Mouse (Mus musculus) ovary, adult 18-20 months (tissue): Measurements from ENCODE around the gene Gm12216.
"Not testable (repeated sequence)": the region's sequence is repeated elsewhere in the genome, so short reads cannot be mapped to it uniquely, and the experiment has no call there.

Experiments
- DNase-seq: peaks from one replicate; pipeline ENCODE4 v3.0.0; 2022; ENCODE audit warnings: low spot score, mixed read lengths

The Gm12216 gene

DNA sequence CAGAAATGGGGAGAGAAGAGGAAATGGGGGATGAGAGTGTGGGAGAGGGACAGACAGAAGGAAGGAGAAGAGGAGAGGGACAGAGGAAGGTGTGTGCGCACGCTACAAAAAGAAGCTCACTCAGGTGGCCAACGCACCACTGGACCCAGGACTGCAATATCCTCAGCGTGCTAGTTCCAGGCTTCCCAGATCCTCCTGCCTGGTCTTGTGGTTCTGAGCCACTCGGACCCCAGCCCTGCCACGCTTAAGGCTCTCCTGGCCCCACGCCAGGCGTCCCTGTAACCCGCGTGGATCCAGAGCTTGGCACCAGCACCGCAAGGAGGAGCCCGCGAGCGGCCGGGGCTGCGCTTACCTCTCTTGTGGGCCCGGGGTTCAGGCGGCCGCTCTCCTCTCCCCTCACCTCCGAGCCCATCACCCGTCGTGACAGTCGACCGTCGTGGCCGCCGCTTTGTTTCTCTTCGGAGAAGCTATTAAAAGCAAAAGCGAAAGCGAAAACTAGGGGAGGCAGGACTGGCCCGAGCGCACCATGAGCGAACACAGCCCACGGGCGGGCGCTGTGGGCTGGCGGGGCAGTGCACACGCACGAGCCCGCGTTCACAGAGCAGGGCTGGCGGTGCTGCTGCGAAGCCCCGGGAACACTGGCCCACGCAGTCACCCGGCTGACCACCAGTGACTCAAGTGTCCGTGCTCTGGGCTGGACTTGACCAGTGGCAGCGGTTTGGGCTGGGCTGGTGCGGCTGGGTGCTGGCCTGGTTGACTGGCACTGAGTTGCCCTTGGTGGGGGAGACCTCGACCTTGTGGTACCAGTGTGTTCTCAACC, at the start of gene Gm12216:
Gene Gm12216 (minus strand): TSS at position 496 of the 820 bp plus-strand sequence.
- DNase-seq, result peak; percentile 46

DNA sequence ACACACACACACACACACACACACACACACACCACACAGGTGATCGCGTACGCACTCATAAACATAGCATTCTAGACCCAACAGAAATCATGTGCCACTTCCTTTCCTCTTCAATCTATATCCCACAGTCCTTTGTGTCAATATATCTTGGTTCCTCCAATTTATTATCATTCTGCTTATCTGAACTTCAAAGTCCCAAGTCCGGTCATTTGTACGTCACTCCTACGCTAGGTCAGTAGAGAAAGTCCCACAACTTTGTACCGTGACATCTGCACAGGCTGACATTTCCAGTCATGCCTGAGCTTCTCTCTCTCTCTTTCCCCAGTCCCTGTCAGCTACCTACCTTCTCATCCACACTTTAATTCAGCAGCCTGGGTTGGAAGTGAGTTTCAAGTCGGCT, 49.6 kb upstream of the Gm12216 start:
- DNase-seq, result no peak

- DNase-seq, result no peak
Observed at GRCm38 (mm10) chr11:53904534-53904925, 45.5 kb upstream of the Gm12216 start.

DNA sequence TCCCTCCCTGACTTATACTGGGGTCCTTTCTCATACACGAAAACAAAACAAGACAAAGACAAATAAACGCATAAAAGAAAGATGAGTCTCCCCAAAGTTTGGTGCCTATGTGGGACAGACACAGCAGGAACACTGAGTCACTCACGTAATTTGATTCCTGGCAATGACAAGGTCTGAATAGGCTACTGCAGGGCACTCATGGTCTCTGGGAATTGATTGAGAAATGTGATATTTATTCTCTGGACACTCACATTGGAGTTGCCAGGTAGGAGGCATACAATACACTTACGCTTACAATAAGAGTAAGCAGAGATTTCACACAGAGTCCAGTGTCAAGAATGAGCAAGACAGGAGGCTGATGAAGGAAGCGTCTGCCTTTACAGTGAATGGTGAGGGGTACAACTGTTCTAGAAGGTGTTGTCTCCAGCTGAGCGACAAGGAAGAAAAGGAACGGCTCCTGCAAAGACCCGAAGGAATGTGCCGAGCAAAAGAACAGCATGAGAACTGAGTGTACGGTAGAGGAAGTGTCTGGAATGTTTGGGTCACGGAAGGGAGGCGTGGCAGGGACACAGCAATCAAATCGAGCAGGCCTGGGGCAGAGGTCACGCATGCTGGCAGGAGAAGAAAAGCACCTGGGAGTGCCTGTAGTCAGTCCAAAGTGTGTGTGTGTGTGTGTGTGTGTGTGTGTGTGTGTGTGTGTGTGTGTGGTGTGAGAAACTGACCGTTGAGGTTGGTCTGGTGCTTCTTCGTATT, 44.9 kb upstream of the Gm12216 start:
- DNase-seq, result peak; percentile 37

DNA sequence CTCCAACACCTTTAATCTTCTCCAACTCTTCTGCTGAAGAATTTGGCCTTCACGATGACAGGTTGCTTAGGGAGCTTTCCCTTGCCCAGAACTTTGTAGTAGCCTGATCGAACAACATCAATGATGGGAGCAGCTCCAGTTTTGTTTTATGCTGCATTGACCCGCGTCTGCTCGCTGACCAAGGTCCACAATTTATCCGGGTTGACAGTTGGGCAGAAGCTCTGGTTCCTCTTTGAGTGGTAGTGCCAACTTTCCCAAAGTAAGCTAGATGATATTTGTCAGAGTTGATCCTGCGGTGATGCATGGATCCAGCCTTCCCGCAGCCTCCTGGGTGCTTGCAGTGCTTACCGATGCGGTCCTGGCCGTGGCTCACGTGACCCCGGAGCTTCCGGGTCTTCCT, 43.7 kb upstream of the Gm12216 start:
- DNase-seq, result no peak

DNA sequence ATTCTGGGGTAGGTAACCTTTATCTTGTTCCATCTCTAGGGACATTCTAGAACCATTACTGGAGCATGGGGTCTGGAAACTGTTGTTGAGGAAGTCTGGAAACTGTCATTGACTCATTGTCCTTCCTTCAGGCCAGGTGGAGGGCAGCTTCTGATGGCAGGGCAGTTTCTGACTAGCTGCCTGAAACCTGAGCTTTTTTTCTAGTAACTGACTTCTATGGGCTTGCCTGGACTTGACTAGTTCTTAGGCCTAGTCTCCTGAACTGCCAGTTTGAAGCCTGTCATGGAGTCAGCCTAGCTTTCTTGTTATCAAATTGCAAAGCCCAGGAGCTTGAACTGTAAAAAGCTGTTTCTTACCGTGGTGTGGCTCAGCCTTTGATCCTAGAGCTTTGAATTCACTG, 41.9 kb upstream of the Gm12216 start:
- no peak for DNase-seq

- no peak for DNase-seq
Observed at GRCm38 (mm10) chr11:53899981-53900380, 40.9 kb upstream of the Gm12216 start.

DNA sequence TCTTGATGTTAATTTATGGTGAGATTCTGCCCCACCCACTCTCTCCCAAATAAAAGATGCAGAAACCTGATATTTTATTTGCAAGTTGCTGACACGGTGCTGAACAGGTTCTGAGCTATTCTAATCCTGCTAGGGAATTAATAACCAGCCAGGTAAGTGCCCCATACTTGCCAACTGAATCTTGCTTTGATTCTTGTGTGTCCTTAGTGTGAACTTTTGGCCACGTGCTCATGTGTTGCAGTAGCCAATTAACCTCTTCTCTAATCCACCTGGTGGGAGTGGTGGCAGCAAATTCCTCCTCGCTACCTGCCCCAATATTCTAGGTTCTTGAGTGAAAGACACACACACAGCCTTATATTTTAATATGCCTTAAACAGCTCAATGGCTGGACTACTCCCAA, 39.9 kb upstream of the Gm12216 start:
- DNase-seq, result no peak

DNA sequence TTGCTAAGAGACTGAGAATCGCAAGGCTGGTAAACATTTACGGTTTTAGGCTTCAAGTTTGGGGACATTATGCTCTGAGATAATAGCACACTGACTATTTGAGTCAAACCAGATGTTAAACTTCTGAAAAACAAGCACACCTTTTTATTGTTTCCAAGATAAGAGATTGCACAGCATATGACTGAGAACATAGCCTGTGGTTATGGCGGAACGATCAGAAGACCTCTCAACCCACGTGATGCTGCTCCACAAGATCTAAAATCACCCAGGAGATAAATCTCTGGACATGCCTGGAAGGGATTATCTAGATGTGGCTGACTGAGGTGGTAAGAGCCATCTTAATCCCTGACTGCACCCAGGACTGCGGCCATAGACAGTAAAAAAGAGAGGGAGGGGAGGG, 37.9 kb upstream of the Gm12216 start:
- no peak for DNase-seq

DNA sequence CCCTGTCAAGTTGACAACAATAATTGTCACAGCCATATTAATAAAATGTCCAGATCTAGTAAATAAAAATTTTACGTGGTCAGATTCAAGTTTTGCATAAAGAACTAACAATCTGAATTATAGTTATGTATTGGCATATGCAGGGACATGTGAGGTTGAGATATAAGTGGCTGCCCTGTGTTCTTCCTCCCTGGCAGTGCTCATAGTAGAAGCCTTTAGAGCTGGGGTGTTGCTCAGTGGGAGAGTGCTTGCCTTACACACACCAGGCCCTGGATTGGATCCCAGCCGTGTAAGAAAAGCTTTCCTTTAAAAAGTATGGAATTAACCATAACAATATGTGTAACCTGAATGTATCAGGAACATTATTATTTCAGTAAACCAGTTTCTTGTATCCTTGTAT, 34.4 kb upstream of the Gm12216 start:
- no peak for DNase-seq

GRCm38 (mm10) chr11:53892716-53893416, 33.8 kb upstream of the Gm12216 start:
- no peak for DNase-seq

DNA sequence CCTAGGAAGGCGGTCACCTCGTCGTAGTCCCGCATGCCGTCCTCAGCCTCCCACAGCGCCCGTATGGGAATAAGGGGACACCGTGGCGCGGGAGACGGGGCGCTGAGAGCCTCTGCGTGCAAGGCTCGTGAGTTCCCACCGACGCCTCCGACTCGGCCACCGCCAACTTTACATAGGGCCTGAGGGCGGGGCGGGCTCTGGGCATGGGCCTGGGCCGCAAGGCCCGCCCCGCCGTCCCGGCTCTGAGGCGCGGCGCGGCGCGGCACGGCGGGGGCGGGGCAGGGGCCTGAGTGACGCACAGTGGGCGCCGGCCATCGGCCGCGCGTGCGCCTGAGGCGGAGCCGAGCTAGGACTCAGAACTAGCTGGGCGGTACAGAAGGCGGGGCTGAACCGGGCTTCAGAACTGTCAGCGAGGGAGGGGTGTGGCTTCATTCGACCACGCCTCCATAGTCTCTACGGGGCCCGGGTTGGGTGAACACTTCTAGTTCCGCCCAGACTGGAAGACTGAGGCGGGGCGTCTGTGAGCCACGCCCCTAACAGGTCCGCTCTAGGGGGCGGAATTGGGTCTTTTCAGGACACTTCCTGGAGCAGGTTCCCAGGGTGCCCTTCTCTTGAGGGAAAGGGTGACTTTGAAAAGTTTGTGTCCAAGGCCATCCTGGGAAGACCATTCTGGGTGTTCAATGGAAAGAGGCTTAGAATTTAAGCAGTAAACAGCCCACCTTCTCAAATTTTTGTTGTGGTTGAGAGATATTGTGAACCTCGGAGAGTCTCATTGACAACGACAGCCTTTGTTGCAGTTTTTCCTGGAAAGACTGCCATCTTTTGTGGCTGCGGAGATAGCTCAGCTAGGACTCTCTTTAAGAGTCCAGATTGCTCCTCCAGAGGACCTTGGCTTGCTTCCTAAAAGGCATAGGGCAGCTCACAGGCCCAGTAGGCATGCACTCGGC, 32.7 kb upstream of the Gm12216 start, which contains the start of gene Slc22a5:
Gene Slc22a5 (minus strand): TSS at position 156 of the 947 bp plus-strand sequence.
- peak; percentile 98 for DNase-seq

- no peak for DNase-seq
Observed at GRCm38 (mm10) chr11:53890906-53891504, 31.9 kb upstream of the Gm12216 start.

DNA sequence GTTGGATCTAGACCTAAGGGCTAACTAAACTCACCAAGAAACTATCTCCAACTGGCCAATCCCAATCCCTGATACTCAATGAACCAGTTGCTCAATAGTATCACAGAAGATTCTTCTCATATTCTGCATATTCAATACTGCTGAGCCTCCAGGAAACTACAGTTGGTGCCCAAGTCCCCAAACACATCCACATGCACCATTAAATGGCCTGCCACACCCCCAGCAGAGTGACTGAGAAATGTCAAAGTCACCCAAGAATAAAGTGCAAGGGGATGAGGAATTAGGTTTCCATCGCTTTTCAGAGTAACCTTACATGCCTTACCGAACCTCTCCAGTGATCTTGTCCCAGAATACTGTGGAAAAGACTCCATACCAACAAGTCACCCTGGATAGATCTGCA, 31.2 kb upstream of the Gm12216 start:
- DNase-seq, result no peak

- DNase-seq, result no peak
Observed at GRCm38 (mm10) chr11:53889091-53889645, 30.1 kb upstream of the Gm12216 start.

DNA sequence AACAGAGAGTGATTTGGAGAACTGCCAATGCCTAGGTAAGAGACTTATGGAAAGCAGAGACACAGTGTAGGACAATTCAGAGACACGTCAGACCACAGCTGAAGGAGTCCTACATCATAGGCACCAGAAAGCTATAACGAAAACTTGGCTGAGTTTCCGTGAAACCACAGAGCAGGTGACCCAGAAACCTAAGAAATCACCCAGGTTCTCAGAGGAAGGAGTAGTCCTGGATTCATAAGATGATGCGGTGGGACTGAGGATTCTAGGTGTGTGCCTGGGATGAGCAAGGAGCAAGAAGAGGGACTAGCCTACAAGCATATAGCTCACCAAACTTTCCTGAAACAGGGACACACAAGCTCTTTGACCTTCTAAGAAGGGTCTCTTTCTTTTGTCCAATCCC, 29.2 kb upstream of the Gm12216 start:
- no peak for DNase-seq

DNA sequence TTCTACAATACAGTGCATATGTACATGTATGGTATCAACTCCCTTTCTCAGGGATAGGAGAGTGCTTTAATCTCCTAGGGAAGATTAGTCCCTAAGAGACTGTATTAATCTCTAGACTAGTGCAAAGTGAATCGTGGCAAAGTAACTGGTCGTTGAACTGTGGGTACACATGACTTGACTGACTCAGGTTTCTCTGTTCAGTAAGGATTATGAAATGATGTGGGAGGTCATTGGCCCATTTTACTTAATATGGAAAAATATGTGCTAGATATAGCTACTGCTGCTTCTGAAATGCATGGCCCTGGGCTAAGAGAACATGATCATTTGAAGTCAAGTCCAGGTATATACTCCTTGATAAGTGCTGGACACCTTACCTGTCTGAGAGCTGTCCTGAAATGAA, 24.2 kb upstream of the Gm12216 start:
- no peak for DNase-seq

DNA sequence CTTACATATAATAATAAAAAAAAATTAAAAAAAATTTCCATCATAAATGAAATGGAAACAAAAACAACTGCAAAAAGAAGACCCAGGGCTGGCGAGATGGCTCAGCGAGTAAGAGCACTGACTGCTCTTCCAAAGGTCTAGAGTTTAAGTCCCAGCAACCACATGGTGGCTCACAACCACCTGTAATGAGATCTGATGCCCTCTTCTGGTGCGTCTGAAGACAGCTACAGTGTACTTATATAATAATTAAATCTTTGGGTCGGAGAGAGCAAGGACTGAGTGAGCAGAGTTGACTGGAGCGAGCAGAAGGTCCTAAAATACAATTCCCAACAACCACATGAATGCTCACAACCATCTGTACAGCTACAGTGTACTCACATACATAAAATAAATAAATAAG, 19.0 kb upstream of the Gm12216 start:
- not testable (repeated sequence) for DNase-seq

DNA sequence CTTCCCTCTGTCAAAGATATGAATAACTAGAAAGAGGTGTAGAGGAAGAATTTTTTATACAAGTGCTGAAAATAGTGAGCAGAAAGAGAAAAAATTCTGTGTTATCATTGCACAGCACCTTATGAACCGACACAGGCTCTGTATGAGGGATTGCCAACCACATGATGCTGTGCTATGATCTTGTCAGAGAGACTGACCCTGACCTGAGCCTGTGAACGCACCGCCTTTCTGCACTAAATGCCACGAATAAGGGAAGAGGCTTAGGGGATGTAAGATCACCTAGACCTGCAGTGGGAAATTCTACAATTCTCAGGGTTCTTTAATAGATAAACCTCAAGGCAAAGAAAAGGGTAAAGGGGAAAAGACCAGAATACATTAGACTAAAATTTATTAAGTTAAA, 17.4 kb upstream of the Gm12216 start:
- no peak for DNase-seq

GRCm38 (mm10) chr11:53874706-53875105, 15.7 kb upstream of the Gm12216 start:
- DNase-seq, result no peak
